Mouse (Mus musculus): ENCODE data around the gene Slc9a9.

The Slc9a9 gene

GRCm38 (mm10) chr9:94840398-94840797, 170.7 kb downstream of the Slc9a9 start:
- no peak for DNase-seq

GRCm38 (mm10) chr9:94840972-94841371, 171.3 kb downstream of the Slc9a9 start:
- DNase-seq, result no peak

GRCm38 (mm10) chr9:94844176-94844575, 174.5 kb downstream of the Slc9a9 start:
- DNase-seq, result no peak

GRCm38 (mm10) chr9:94847624-94848023, 177.9 kb downstream of the Slc9a9 start:
- no peak for DNase-seq

- no peak for DNase-seq
These were observed 181.8 kb downstream of the Slc9a9 start for GRCm38 (mm10) chr9:94851550-94851949.

GRCm38 (mm10) chr9:94856093-94856492, 186.4 kb downstream of the Slc9a9 start:
- DNase-seq, result no peak

- DNase-seq, result no peak
These were observed 198.8 kb downstream of the Slc9a9 start for GRCm38 (mm10) chr9:94868557-94868956.

- no peak for DNase-seq
These were observed 199.5 kb downstream of the Slc9a9 start for GRCm38 (mm10) chr9:94869023-94869799.

GRCm38 (mm10) chr9:94882517-94882916, 212.8 kb downstream of the Slc9a9 start:
- no peak for DNase-seq

GRCm38 (mm10) chr9:94883435-94883834, 213.7 kb downstream of the Slc9a9 start:
- DNase-seq, result no peak

- DNase-seq, result no peak
These were observed 215.4 kb downstream of the Slc9a9 start for GRCm38 (mm10) chr9:94885151-94885550.

GRCm38 (mm10) chr9:94889647-94890046, 219.9 kb downstream of the Slc9a9 start:
- DNase-seq, result no peak

GRCm38 (mm10) chr9:94895882-94896281, 226.2 kb downstream of the Slc9a9 start:
- no peak for DNase-seq

GRCm38 (mm10) chr9:94904180-94904579, 234.5 kb downstream of the Slc9a9 start:
- DNase-seq, result no peak

GRCm38 (mm10) chr9:94907020-94907610, 237.4 kb downstream of the Slc9a9 start:
- no peak for DNase-seq

GRCm38 (mm10) chr9:94912071-94912470, 242.4 kb downstream of the Slc9a9 start:
- no peak for DNase-seq

- no peak for DNase-seq
These were observed 252.4 kb downstream of the Slc9a9 start for GRCm38 (mm10) chr9:94922062-94922461.

- no peak for DNase-seq
These were observed 256.1 kb downstream of the Slc9a9 start for GRCm38 (mm10) chr9:94925845-94926244.

GRCm38 (mm10) chr9:94927101-94927500, 257.4 kb downstream of the Slc9a9 start:
- peak in 1 of 2 experiments; percentile 37 for DNase-seq

- DNase-seq, result no peak
These were observed 275.9 kb downstream of the Slc9a9 start for GRCm38 (mm10) chr9:94945569-94946135.

- DNase-seq, result no peak
These were observed 277.5 kb downstream of the Slc9a9 start for GRCm38 (mm10) chr9:94947246-94947645.

GRCm38 (mm10) chr9:94950676-94951075, 281.0 kb downstream of the Slc9a9 start:
- DNase-seq, result no peak

- no peak for DNase-seq
These were observed 285.9 kb downstream of the Slc9a9 start for GRCm38 (mm10) chr9:94955645-94956044.

- DNase-seq, result no peak
These were observed 288.7 kb downstream of the Slc9a9 start for GRCm38 (mm10) chr9:94958382-94958781.
